Mouse (Mus musculus) thymus, postnatal 0 days (tissue): ENCODE data around the gene Nckap5. TPM values are rescaled to one million over a fixed set of nuclear protein-coding genes. Genes with fewer than 3 reads are reported as not detected.
"Not testable (repeated sequence)": the region's sequence is repeated elsewhere in the genome, so short reads cannot be mapped to it uniquely, and the experiment has no call there.

ENCODE experiments used
- DNase-seq: peaks from one replicate; pipeline ENCODE4 v3.0.0-alpha.2; 2015; ENCODE audit warnings: low spot score
- polyA plus RNA-seq: library from polyadenylated mRNA; unstranded; fragments of >200 nt; fragmentation: Nextera tagmentation; extraction: Ambion mirVana; gene quantifications from 2 replicates; pipeline ENCODE4 v1.2.1, GENCODE M21; 2015

Gene Nckap5
- polyA plus RNA-seq, 1 experiment from 2014 or later = 1.1 TPM

GRCm38 (mm10) chr1:126051491-126051890 lies 779.1 kb downstream of the Nckap5 start:
- DNase-seq = no peak

GRCm38 (mm10) chr1:126042886-126043285 lies 787.7 kb downstream of the Nckap5 start:
- DNase-seq = no peak

- DNase-seq = no peak
These were observed 803.1 kb downstream of the Nckap5 start for GRCm38 (mm10) chr1:126027536-126027935.

GRCm38 (mm10) chr1:126024518-126024917 lies 806.1 kb downstream of the Nckap5 start:
- DNase-seq = no peak

GRCm38 (mm10) chr1:126022959-126023358 lies 807.6 kb downstream of the Nckap5 start:
- DNase-seq = no peak

GRCm38 (mm10) chr1:126018654-126019053 lies 811.9 kb downstream of the Nckap5 start:
- DNase-seq = not testable (repeated sequence)

- no peak for DNase-seq
These were observed 818.9 kb downstream of the Nckap5 start for GRCm38 (mm10) chr1:126011661-126012091.

GRCm38 (mm10) chr1:126007571-126007970 lies 823.0 kb downstream of the Nckap5 start:
- no peak for DNase-seq

- no peak for DNase-seq
These were observed 824.9 kb downstream of the Nckap5 start for GRCm38 (mm10) chr1:126005672-126006071.

- no peak for DNase-seq
These were observed 834.1 kb downstream of the Nckap5 start for GRCm38 (mm10) chr1:125996540-125996939.

- DNase-seq = no peak
These were observed 842.8 kb downstream of the Nckap5 start for GRCm38 (mm10) chr1:125987803-125988202.

GRCm38 (mm10) chr1:125984570-125984969 lies 846.0 kb downstream of the Nckap5 start:
- no peak for DNase-seq

- no peak for DNase-seq
These were observed 856.0 kb downstream of the Nckap5 start for GRCm38 (mm10) chr1:125974649-125975048.

- no peak for DNase-seq
These were observed 858.7 kb downstream of the Nckap5 start for GRCm38 (mm10) chr1:125971933-125972332.

GRCm38 (mm10) chr1:125967671-125968070 lies 862.9 kb downstream of the Nckap5 start:
- DNase-seq = no peak

- DNase-seq = no peak
These were observed 879.6 kb downstream of the Nckap5 start for GRCm38 (mm10) chr1:125951026-125951425.

- DNase-seq = no peak
These were observed 881.5 kb downstream of the Nckap5 start for GRCm38 (mm10) chr1:125949076-125949475.

- DNase-seq = no peak
These were observed 885.5 kb downstream of the Nckap5 start for GRCm38 (mm10) chr1:125945136-125945535.

- no peak for DNase-seq
These were observed 887.3 kb downstream of the Nckap5 start for GRCm38 (mm10) chr1:125943305-125943704.

- no peak for DNase-seq
These were observed 905.1 kb downstream of the Nckap5 start for GRCm38 (mm10) chr1:125925486-125925885.

GRCm38 (mm10) chr1:125923062-125923461 lies 907.5 kb downstream of the Nckap5 start:
- DNase-seq = no peak

GRCm38 (mm10) chr1:125920696-125921095 lies 909.9 kb downstream of the Nckap5 start:
- no peak for DNase-seq

GRCm38 (mm10) chr1:125912601-125913600 lies 917.7 kb downstream of the Nckap5 start, which contains the start of gene Lypd1:
Gene Lypd1, minus strand, starts transcription at chr1:125913101.
- no peak for DNase-seq
